Mouse (Mus musculus): ENCODE measurements at regions not wholly inside any gene's neighbourhood (a gene's known extent, or its start where the extent isn't known, plus 50 kb on each side); places are given as distances from the start of the nearest gene placed in this dataset.

DNA sequence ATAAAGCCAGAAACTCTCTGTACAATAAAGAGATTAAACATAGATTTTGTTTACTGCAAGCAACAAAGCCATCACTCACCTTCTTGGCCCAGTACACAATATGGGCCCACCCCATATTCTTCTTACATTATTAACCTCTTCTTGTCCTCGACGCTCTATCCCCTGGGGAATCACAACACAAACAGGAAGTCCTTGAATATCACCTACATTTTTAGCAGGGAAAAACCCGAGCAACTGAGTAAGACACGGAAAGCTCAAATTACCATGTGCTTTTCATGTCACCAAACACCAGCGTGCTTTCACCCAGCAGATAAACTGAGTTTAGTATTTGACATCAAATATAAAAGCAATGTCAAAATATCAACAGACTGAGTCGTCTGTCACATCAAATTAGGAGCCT lies 179.7 kb downstream of the Parm1 start:
- DNase-seq (ENCODE audit: low read depth, low spot score) = no peak

DNA sequence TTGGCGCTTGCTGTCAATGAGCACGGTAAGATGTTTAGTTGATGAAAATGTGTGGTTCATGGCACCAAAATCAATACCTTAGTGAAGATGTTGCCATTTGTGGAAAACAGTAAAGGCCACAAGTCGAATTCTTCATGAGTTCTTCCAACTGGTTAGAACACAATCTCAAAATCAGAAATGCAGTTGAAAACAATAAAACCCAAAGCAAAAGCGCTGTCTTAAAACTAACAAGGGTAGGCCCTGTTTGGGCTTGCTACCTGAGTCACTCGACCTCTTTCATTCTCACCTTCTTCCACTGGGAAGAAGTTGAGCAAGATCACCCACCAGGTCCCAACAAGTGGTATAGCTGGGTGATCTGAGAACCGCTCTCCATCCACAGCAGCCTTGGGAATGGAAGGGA lies 179.1 kb downstream of the Parm1 start:
- DNase-seq (ENCODE audit: low read depth, low spot score) = no peak

DNA sequence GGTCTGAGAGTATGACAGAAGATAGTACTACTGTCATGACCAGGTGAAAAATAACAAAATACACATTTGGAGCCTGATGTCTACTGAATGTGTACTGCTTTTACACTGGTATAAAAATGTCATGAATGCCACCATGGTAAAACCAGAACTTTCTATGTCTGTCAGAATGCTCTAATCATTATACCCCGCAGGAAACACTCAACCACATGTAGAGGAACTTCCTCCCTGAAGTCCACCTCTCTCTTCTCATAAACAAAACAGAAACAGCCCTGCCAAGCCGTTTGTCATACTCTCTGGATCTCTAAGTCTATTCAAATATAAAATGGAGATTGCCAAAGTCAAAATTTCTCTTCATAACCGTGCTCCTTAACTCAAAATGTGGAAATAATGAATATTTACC lies 178.2 kb downstream of the Parm1 start:
- no peak for DNase-seq (ENCODE audit: low read depth, low spot score)

- no peak for DNase-seq (ENCODE audit: low read depth, low spot score)
These were observed 175.9 kb downstream of the Parm1 start for GRCm38 (mm10) chr5:91693277-91693676.

DNA sequence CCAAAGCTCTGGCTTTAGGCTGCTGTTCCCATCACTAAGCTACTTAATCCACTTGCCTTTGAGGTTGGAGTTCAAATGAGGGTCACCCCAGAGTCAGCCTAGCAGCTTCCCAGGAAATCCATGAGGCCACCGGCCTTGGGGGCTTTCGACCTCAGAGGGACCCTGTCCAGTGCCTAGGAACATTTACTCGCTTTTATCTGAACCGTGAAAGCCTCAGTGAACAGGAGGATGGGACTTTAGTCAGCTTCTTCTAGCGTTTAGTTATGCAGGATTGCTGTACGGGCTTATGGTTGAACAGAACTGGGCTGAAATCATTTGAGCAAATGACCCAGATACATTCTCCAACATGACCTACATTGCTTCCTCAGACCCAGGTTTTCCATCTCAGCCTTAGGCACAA lies 174.9 kb downstream of the Parm1 start:
- no peak for DNase-seq (ENCODE audit: low read depth, low spot score)

DNA sequence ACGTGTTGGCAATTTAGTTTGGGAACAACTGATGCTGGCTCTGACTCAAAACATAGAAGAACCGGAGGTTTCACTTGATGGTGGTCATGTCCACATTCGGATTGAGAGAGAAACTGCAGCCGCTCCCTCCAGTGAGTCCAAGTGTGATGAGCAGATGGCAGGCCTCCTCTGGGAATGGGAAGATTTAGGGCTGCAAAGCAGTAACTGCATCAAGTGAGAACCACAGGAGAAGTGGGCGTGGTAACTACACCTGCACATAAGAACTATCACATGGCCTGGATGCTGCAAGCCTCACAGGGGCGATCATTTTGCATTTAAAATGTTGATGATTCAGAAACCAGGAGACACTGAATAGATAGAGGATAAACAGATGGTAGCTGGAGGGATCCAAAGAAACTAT lies 161.3 kb downstream of the Parm1 start:
- no peak for DNase-seq (ENCODE audit: low read depth, low spot score)

Data from ZHBTc4 (cell line).